4 mouse cellular contexts compared by ENCODE assay signal in the genomic region with DNA sequence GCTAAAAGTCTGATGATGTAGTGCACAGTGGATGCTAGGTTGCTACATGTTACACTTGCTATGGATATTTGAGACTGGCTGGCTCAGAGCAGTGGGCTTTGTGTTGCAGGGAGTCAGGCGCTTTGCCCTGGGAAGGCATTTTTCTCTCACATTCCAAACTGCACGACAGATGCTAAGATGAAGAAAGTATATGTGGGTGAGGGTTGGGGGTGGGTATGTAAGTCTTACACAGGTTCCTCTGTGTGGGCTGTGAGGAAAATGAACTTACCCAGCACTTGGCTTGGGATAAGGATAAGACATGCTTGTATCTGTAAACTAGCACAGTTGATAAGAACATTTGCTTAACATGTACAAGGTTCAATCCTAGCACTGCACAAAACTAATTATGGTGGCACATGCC.
"Had no signal": no experiment of that assay in that cellular context is flagged by ENCODE, and none has a peak within 500 bp of the region (broad histone marks: within the 10 kb centered on the region; RNA-seq: fewer than 3 reads in every experiment).

No protein-coding gene starts in this region.

- DNase-seq: kidney, adult 2 months; kidney, postnatal 14 days; lung, adult 18-20 months; thymus, postnatal 36 days had no signal
